Comparison of ENCODE assay signal across 8 mouse cellular contexts in the genomic region with DNA sequence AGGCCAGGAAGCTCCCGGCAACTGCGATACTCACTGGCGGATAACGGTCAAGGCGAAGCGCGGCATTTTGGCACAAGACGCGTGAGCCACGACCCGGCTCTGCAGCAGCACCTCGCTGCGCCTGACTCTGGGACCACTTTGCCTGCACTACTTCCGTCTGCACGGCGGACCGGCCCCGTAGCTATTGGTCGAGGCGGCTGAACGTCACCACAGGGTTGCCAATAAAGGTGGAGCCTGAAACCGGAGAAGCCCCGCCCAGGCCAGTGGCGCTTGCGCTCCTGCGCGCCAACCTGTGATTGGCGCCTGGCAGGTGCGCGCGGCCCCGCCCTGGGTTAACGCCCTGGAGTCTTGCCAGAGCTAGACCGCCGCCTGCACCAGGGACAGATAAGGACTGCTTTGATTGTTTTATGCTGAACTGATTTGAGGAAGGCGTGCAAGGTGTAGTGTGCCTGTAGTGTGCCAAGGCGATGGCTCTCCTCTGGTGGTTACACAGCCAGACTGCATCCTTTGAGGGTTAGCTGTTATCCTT. TPM values are rescaled to one million over a fixed set of nuclear protein-coding genes. Genes with fewer than 3 reads are reported as not detected.
A peak's percentile ranks its signal among the peaks of the same experiment; 100 is the strongest.
DNase-seq lines count a peak whose midpoint lies in the region; ATAC-seq and TF ChIP-seq lines count a peak whose summit lies in the region.

TSS of gene Tigar (minus strand) at position 156 of the 529 bp plus-strand sequence.

- peak; percentile 98 for DNase-seq in CD4-positive helper T cell, adult 2 months (ENCODE audit: low read depth, low spot score)
- peak; percentile 88 for DNase-seq in brain, embryonic 18.5 days (ENCODE audit: low read depth, low spot score)
- peak; percentile 94 for DNase-seq in kidney, postnatal 0 days (ENCODE audit: low spot score)
- DNase-seq in liver, embryonic 11.5 days (ENCODE audit: low spot score), result peak; percentile 88
- DNase-seq in naive thymus-derived CD4-positive, alpha-beta T cell, adult 2 months (ENCODE audit: low read depth), result peak; percentile 98

- peak within 1 kb of the TSS; percentile 64 for H3K4me3 ChIP-seq in heart, embryonic 12.5 days
- peak within 1 kb of the TSS; percentile 41 for H3K4me3 ChIP-seq in kidney, postnatal 0 days (replicated peaks; ENCODE audit: low read depth, low read length)
- H3K4me3 ChIP-seq in liver, embryonic 11.5 days (ENCODE audit: low read depth, low read length), result peak within 1 kb of the TSS; percentile 61
- H3K4me3 ChIP-seq in stomach, embryonic 14.5 days (ENCODE audit: low read depth, low read length), result peak within 1 kb of the TSS; percentile 56

- H3K27ac ChIP-seq in heart, embryonic 12.5 days (ENCODE audit: poor library complexity, severe bottlenecking), result no peak within 1 kb of the TSS
- H3K27ac ChIP-seq in kidney, postnatal 0 days, result no peak within 1 kb of the TSS
- no peak within 1 kb of the TSS for H3K27ac ChIP-seq in liver, embryonic 11.5 days (ENCODE audit: low read depth, low read length)
- no peak within 1 kb of the TSS for H3K27ac ChIP-seq in stomach, embryonic 14.5 days (ENCODE audit: low read length)

- peak within 1 kb of the TSS; percentile 84 for H3K4me2 ChIP-seq in heart, embryonic 12.5 days
- peak within 1 kb of the TSS; percentile 74 for H3K4me2 ChIP-seq in kidney, postnatal 0 days (ENCODE audit: low read length)
- H3K4me2 ChIP-seq in liver, embryonic 11.5 days, result peak within 1 kb of the TSS; percentile 87
- peak within 1 kb of the TSS; percentile 86 for H3K4me2 ChIP-seq in stomach, embryonic 14.5 days (replicated peaks; ENCODE audit: low read depth, low read length)

- no peaks in the 10 kb centered on the region for H3K36me3 ChIP-seq in heart, embryonic 12.5 days
- no peaks in the 10 kb centered on the region for H3K36me3 ChIP-seq in kidney, postnatal 0 days (ENCODE audit: insufficient read depth, low read length)
- no peaks in the 10 kb centered on the region for H3K36me3 ChIP-seq in liver, embryonic 11.5 days (ENCODE audit: control insufficient read depth, insufficient read depth, low read length)
- H3K36me3 ChIP-seq in stomach, embryonic 14.5 days (ENCODE audit: control insufficient read depth, insufficient read depth, low read length), result no peaks in the 10 kb centered on the region

- peak; percentile 48 for ATAC-seq in erythroid progenitor cell, adult 5-6 weeks (replicated peaks; ENCODE audit: low FRiP score, poor library complexity, severe bottlenecking)
- peak; percentile 96 for ATAC-seq in heart, embryonic 12.5 days (ENCODE audit: insufficient number of reproducible peaks, low FRiP score)
- peak; percentile 98 for ATAC-seq in kidney, postnatal 0 days (replicated peaks; ENCODE audit: low FRiP score, low read depth)
- ATAC-seq in liver, embryonic 11.5 days (replicated peaks; ENCODE audit: low FRiP score), result peak; percentile 98
- ATAC-seq in stomach, embryonic 14.5 days (ENCODE audit: insufficient number of reproducible peaks, insufficient read depth, low FRiP score, low read depth), result peak; percentile 99

- peak within 1 kb of the TSS; percentile 70 for H3K9ac ChIP-seq in heart, embryonic 12.5 days
- peak within 1 kb of the TSS; percentile 48 for H3K9ac ChIP-seq in kidney, postnatal 0 days (ENCODE audit: low read depth, low read length)
- H3K9ac ChIP-seq in liver, embryonic 11.5 days (ENCODE audit: low read depth, low read length), result peak within 1 kb of the TSS; percentile 52
- H3K9ac ChIP-seq in stomach, embryonic 14.5 days (replicated peaks; ENCODE audit: low read depth, low read length), result 0 out of 2 replicates have a peak within 1 kb of the TSS, but pooled peaks have one; percentile 4

- WGBS in heart, embryonic 12.5 days, result under 1% methylated on average over 37 of the region's 37 CpGs
- 1% methylated on average over 35 of the region's 37 CpGs for WGBS in kidney, postnatal 0 days
- under 1% methylated on average over 37 of the region's 37 CpGs for WGBS in liver, embryonic 11.5 days
- WGBS in stomach, embryonic 14.5 days, result under 1% methylated on average over 37 of the region's 37 CpGs

- H3K4me1 ChIP-seq in heart, embryonic 12.5 days (replicated peaks), result peaks cover 17% of the 10 kb centered on the region
- H3K4me1 ChIP-seq in kidney, postnatal 0 days (replicated peaks; ENCODE audit: insufficient read depth, low read length), result no peaks in the 10 kb centered on the region
- H3K4me1 ChIP-seq in liver, embryonic 11.5 days (replicated peaks; ENCODE audit: control insufficient read depth, insufficient read depth, low read length), result no peaks in the 10 kb centered on the region
- H3K4me1 ChIP-seq in stomach, embryonic 14.5 days (ENCODE audit: control insufficient read depth, insufficient read depth, low read length), result peaks cover 6% of the 10 kb centered on the region

- no peak for TF ChIP-seq CTCF in kidney, postnatal 0 days (IDR thresholded peaks at IDR 0.05; ENCODE audit: low read depth)

- no peaks in the 10 kb centered on the region for H3K27me3 ChIP-seq in heart, embryonic 12.5 days (replicated peaks)
- no peaks in the 10 kb centered on the region for H3K27me3 ChIP-seq in kidney, postnatal 0 days (ENCODE audit: insufficient read depth, low read length)
- peaks cover 16% of the 10 kb centered on the region for H3K27me3 ChIP-seq in liver, embryonic 11.5 days (replicated peaks; ENCODE audit: control insufficient read depth, insufficient read depth, low read length)
- H3K27me3 ChIP-seq in stomach, embryonic 14.5 days (ENCODE audit: control insufficient read depth, insufficient read depth, low read length), result no peaks in the 10 kb centered on the region

- no peaks in the 10 kb centered on the region for H3K9me3 ChIP-seq in heart, embryonic 12.5 days (replicated peaks)
- no peaks in the 10 kb centered on the region for H3K9me3 ChIP-seq in kidney, postnatal 0 days (replicated peaks; ENCODE audit: low read length)
- H3K9me3 ChIP-seq in liver, embryonic 11.5 days (ENCODE audit: control insufficient read depth, low read length), result no peaks in the 10 kb centered on the region
- no peaks in the 10 kb centered on the region for H3K9me3 ChIP-seq in stomach, embryonic 14.5 days (ENCODE audit: control insufficient read depth, low read depth, low read length)

RNA-seq across cellular contexts. Expression of gene Tigar, which starts in this region (rescaled TPM):
- total RNA-seq in erythroid progenitor cell, adult 5-6 weeks (2015; ENCODE audit: low replicate concordance), result 1.1 TPM in 1 of 2 replicates, not detected in the other
- total RNA-seq in erythroid progenitor cell, adult 5-6 weeks (2017; ENCODE audit: low replicate concordance), result 0.13 and 1.1 TPM in 2 replicates
- 9.1 and 9.2 TPM in 2 replicates for polyA plus RNA-seq in heart, embryonic 12.5 days (2016; fragmentation: Nextera tagmentation; extraction: Ambion mirVana)
- 2.6 and 2.8 TPM in 2 replicates for polyA plus RNA-seq in kidney, postnatal 0 days (2015; fragmentation: Nextera tagmentation; extraction: Ambion mirVana)
- polyA plus RNA-seq in liver, embryonic 11.5 days (2014; fragmentation: Nextera tagmentation; extraction: Ambion mirVana), result 2.2 and 2.5 TPM in 2 replicates
- 3.4 and 3.8 TPM in 2 replicates for polyA plus RNA-seq in stomach, embryonic 14.5 days (2014; fragmentation: Nextera tagmentation; extraction: Ambion mirVana)

Comparison
In these comparisons a context has a peak if more than half of its experiments do, and no peak if none do; other contexts are left out.
1. ATAC-seq: peak in every context shown above with its lines; median percentile 99 in stomach, embryonic 14.5 days; 98 in kidney, postnatal 0 days; 98 in liver, embryonic 11.5 days; 96 in heart, embryonic 12.5 days; 48 in erythroid progenitor cell, adult 5-6 weeks.
2. H3K9ac ChIP-seq: peak in every context shown above with its lines; median percentile 70 in heart, embryonic 12.5 days; 52 in liver, embryonic 11.5 days; 48 in kidney, postnatal 0 days; 4 in stomach, embryonic 14.5 days.